Mouse (Mus musculus): Measurements from ENCODE around the gene Retn.

DNA sequence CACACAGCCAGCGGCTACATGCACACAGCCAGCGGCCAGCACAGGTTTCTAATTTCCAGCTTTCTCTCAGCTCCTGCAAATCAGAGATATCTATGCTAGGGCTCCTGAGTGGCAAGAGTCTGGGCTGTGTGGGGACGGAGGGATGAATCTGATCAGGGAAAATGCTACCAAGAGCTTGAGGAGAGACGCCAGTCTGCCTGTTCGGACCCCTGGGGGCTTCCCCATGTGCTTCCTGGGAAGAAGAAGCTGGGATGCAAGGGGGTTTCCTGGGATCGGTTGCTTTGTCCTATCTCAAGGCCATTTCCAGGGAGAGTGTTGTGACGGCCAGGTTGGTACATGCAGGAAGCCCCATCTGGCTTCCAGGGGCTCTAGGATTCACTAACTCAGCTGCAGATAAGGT lies 52.0 kb downstream of the Retn start:
- TF ChIP-seq POU5F1 (IDR thresholded peaks at IDR 0.05; ENCODE audit: borderline replicate concordance, low read length) (no peak), CTCF (conservative IDR thresholded peaks at IDR 0.05; ENCODE audit: low read length) (no peak)

All from E14TG2a.4 (cell line).